Mouse (Mus musculus) lung, postnatal 14 days (tissue): Measurements from ENCODE around the gene Ctsz.

Experiments
- DNase-seq: peaks from one replicate; pipeline ENCODE4 v3.0.0; 2021

The Ctsz gene

DNA sequence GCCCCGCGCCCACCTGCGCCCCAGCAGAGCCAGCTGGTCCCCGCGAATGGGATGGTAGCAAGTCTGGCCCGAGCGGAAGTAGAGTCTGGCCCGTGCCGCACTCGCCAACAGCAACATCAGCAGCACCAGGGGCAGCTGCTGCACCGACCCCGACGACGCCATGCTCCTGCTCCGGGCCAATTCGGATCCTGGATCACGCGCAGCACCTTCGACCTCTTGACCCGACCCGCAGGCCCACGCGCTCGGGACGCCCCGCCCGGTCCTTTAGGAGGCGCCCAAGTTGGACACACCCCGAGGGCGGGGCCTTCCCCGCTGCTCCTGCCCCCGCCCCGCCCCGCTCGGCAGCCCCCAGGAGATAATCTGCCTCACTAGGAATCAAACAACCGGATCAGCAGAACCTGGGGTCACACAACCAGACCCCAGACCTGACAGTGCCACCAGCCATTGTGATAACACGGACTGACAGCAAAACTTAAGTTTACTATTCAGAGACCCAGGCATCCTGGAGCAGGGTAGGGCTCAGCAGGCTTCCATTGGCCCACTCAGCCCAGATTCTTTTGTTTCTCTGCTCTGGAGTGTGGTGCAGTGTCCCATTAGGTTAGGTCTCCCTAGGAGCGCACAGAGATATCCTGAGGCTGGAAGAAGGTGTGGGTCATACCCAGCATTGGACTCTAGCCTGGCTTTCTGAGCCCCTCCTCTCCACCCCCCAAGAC is at the start of gene Ctsz:
Gene Ctsz, minus strand, starts transcription at position 303 of the 713 bp plus-strand sequence.
- DNase-seq: peak; percentile 76

DNA sequence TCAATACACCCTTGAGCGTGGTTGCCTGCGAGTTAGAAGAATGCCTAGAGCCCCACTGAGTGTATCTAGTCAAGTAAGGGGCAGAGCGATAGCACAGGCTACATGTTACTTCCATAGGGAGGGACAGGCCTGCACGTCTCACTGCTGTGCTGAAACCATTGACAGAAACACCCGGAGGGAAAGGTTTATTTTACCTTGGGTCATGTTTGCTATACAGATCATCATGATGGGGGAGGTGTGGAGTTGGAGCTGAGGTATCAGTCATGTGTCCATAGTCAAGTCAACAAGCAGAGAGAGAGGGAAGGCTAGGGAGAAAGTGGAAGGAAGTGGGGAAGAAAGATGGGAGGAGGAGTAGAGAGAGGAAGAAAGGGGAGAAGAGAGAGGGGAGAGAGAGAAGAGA is 48.2 kb upstream of the Ctsz start:
- no peak for DNase-seq

DNA sequence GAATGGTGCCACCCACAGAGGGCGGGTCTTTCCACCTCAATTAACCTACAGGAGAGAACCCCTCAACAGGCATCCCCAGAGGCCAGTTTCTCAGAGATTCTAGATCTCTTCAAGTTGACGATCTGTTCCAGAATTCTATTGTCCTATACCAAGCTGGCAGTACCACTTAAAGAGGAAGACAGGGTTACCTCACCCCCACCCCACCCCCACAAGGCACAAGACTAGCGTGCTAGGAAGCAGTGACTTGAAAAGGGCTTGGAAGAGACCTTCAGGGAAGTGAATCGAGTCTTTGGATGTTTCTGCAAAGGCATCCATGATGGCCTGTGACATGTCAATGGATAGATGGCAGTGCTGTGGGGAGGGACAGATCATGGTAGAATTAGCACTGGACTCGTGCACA is 39.9 kb upstream of the Ctsz start:
- no peak for DNase-seq

DNA sequence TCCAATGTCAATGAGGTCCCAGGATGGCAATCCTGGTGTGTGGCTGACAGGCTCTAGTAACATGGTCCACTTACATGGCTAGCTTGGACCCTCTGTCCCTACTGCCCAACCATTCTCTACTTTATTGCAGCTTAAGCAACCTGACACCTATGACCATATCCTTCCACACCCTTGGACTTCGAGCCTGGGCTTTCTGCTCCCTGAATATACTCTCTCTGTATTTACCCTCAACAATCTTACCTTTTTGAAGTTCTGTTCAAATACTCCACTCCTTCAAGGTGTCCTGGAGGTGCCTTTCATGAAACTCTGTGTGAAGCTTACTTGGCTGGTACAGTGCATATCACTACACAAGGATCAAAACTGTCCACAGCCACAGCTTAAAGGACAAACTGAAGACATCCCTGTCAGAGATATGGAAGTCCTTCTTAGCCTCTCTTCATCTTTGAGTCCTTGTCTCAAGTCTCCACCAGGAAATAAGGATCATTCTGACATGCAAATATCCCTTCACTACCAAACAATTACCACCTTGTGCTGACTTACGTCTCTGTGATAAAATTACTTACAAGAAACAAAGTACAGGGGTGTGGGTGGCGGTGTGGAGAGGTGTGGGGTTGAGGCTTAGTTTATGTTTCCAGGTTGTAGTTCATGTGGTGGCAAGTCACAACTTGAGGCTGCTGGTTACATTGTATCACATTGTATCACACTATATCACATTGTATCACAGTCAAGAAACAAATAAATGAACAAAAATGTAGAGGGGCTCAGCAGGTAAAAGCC is 38.9 kb upstream of the Ctsz start:
- no peak for DNase-seq

DNA sequence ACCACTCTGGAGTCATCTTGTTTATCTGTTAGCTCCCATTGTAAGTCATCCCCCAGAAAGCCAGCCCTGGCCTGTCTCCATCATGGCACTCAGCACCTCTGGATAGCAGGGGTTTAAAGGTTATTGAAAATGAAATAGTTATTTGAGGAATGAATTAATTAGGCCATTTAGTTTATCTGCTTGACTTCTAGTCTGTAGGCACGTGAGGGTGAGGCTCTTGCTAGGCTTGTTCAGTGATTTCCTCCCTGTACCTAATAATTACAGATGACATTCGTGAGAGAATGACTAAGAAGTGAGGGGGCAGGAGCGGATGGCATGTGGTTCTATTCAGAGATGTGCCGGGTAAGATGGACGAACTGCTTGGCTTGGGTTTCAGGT is 34.7 kb upstream of the Ctsz start:
- DNase-seq: no peak

DNA sequence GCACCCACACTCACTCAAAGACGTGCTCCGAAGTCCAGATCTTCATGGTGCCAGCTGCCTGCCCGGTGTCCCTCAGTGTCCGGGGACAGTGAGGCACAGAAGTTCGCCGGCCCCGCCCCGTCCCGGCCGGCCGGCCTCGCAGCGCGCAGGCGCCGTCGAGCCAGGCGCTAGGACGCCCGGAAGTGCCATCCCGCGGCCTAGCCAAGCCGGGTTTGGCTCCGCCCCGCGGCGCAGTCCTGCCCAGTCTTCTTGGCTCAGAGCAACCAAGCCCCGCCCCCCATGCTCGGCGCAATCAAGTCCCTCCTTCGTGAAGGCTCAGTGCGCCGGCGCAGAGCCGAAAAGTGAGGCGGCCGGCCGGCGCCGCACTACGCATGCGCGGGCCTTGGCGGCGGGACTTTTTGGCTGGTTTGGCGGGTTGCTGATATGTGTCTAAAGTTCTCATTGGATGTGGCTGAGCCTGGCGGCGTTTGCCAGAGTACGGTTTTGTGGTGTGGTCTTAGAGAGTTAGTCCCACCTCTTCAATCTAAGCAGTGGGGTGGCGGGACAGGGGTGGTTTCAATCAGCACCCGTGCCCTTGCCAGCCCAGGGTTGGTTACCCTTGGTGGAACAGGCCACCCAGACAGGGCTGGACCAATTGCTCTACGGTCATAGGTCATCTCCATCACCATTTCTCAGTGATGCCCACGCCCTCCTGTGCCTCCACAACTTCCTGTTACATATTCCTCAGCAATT is 34.1 kb upstream of the Ctsz start, which contains the start of gene Prelid3b:
Gene Prelid3b, minus strand, starts transcription at position 264 of the 732 bp plus-strand sequence.
- DNase-seq: peak; percentile 100

DNA sequence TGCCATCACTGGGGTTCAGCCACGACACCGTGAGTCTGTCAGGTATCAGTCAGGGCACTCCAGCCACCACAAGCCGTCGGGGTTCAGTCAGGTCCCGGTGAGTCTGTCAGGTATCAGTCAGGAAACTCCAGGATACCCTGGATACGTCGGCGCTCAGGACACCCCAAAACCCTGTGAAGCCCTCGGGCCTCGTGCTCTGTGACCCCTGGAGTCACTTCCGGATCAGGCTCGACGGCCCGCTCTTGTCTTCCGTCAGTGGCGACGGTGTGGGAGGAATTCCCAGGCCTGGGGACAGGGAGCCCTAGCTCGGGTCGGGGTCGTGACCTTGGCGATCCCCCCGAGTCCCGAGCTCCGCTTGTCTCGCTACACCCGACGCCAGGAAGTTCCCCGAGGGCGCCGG is 33.6 kb upstream of the Ctsz start:
- DNase-seq: no peak

DNA sequence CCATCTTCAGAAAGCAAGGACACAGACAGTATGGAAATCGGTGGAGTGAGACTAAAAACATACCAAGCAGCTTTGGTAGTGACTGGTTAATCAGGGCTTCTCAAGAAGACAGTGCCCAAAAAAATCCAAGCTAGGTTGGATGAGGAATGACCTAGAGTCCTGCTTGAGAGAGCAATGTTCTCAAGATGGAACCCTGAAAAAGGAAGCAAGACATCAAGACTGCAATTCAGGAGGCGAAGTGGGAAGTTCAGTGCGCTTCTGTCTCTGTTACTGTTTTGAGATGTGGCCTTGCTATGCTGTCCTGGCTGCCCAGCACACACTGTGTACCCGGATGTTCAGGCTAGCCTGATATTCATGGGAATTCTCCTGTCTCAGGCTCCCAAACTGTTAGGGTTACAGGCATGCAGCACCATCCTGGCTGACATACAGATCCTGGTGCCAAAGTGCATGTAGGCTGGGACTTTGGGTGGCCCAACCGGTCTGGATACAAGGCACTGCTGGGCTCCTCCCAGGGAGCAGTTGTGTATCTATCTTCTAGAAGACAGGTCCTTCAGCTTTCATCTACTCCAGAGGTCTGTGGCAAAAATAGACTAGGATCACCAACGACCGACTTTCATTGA is 32.1 kb upstream of the Ctsz start:
- DNase-seq: no peak

DNA sequence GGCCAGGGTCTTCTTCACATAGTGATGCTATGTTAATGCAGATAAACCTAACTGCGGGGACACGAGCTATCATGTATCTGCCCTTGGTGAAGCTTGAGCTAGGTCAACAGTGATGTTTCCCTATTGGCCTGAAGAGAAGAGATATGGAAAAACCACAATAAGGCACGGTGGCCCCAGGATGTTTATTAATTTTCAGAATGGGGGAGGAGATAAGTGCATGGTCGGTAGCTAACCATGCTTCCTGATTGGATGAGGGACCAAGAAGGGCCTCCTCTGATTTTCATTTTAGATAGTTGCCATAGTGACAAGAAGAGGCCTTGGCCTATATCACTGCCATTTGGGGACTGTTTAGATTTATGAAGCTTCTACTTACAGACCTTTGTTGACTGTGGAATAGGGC is 31.5 kb upstream of the Ctsz start:
- no peak for DNase-seq

DNA sequence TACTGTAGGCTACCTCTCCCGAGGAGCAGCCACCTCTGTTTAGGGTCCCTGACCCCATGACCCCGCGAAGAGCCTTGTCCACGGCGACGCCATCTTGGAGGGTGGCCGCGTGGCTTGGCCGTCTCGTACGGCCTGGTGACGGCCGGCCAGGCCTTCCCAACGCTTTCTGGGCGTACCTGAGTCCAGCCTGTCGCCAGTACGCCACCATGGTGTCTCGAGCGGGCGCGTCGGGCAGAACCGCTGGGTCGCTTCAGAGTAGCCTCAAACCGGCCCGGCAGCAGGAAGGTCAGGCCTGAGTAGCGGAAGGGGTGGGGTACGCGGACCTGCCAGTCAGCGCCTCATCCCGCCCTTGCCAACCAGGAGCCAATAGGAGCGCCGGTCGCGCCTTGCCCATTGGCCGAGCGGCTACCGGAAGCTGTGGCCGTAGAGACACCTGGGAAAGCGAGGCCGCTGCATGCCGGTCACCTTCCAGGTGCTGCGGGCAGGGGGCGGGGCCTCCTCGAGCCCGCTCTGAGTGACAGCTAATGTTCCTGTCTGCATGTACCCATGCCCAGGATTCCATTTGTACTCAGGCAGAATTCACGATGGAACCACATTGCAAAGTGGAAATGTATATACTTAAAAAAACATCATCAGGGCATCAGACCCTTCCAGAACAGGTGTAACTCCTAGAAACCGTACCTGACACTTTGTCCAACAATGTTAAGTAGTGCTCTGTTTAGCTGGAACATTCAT is 25.1 kb upstream of the Ctsz start, which contains the start of gene Atp5e:
Gene Atp5e, minus strand, starts transcription at position 317 of the 735 bp plus-strand sequence.
- DNase-seq: peak; percentile 96

DNA sequence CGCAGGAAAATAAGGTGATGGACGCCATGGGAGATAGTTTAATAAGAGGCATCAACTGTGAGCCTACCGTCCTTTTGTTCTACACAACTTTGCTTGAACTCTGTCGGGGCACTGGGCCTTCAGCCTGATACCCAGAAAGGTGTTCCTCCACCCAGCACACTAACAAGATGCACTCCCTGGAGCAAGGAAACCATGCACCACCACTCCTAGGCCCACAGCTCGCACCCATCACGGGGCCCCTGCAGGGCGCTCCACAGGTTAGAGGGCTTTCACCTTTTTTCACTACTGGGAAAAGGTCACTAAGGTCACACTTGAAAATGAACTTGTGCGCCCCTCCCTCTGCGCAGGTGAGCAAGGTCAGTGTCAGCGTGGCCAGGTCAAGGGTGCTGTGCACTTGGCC is 24.5 kb upstream of the Ctsz start:
- no peak for DNase-seq

DNA sequence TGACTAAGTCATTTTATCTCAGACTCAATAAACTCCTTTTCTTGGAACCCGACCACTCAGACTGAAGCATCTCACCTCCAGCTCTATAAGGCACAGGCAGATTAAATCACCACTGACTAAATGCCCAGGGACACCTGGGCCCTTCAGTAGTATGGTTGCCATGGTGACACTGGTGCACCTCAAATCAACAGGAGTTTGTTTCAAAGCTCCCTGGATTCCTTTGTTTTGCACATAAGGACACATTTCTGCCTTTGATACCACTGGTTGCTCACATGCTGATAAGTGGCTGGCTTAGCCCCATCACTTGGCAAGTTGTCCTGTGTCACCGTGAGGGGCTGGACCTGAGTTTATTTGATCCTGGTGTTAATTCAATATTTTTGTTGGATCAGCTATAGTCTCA is 20.5 kb upstream of the Ctsz start:
- DNase-seq: no peak

DNA sequence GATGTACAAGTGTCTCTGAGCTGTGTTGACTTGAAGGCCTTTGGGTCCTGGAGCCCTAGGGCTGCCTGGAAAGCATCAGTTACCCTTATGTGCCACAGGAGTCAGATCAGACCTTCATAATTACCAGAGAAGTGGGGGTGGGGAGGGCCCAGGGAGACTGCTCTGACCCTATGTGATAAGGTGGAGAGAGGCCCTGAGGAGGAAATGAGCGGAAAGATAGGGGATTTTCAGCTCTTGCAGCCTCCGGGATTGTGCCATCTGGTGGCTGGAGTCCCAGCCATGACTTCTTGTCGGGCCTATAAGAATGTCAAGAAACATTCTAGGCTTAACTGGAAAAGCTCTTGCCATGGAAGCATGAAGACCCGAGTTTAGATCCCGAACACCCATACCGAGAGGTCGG is 14.8 kb upstream of the Ctsz start:
- peak; percentile 37 for DNase-seq

DNA sequence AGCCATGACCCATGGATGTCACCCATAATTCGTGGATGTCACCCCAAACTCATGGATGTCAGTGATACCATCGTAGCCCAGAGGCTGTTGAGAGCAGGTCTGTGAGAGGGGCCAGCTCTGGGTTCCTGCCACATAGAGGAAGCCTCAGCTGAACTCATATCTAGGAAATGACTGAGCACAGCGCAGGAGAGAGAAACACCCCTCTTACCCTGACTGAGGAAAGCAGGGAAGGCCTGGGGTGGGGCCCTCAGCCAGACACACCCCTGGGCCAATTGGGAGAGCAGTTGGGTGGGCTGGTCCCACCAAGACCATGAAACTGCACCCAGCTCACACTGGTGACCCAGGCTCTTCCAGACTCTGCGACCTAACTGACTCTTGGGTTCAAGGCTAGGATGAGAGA is 11.5 kb upstream of the Ctsz start, which contains the start of gene Tubb1:
Gene Tubb1, plus strand, starts transcription at position 343 of the 400 bp plus-strand sequence.
- no peak for DNase-seq

DNA sequence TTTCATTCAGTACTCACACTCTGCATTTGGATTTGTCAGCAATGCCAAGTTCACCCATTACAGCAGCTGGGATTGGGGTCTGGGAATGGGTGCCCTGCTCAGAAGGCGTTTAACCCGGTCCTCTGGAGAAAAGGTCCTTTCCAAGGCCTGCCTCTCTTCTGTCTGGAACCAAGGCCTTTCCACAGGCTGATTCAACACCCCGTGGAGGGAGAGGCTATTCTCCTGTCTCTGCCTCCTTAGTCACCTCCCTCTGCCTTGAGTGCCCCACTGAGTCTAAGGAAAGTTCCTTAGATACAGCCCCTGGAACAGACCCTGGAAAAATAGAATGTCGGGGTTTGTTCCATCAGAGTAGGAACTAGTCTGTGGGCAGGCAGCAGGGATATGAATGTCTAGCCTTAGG is 9.6 kb upstream of the Ctsz start:
- DNase-seq: no peak

DNA sequence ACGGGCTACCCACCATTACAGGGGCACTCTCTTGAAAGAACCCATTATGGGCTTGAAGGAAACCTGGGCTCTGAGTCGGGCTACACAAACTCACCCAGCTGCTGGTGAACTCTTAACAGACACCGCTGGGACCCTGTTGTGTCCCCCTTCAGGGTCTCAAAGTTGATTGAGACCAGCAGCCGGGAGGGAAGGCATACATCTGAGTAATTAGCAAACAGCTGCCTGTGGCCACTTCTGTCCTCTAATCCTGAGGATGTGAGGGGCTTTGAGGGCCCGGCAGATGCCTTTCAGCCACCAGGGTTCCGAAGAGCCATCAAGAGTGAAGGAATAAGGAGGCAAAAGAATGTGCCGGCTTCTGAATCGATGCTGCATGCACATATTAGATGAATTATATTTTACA is 8.1 kb upstream of the Ctsz start:
- DNase-seq: no peak

DNA sequence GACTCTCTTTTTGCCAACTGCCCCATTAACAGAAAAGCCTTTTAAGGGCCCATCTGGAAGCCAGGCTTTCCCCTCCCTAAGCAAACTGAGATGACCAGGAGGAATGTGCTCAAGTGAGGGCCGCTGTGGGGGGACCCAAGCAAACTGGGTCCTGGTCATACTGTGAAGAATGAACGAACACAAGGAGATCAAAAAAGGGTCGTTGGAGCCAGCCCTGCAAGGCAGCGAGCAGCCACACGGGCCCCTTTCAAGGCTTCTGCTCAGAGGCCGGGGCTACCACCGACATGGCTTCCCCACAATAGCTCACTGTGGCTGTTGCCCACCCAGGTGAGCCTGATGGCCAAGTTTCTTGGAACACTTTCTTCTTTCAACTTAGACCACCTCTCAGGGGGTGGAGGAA is 7.7 kb upstream of the Ctsz start:
- DNase-seq: no peak

DNA sequence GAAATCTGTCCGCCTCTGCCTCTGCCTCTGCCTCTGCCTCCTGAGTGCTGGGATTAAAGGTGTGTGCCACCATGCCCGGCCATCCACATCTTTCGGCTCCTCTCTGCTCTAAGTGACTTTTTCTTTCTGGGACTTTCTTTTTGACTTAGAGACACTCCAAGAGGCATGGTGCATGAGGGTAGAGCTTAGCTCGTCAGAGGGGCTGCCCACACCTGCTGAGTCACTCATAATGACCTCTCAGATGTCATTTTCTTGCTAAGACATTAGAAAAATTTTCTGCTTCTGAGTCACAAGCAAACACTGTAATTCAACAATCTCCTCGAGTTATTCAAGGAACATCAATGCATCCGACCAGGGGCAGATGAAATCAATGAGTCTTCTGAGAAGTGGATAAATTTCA is 6.2 kb upstream of the Ctsz start:
- no peak for DNase-seq

DNA sequence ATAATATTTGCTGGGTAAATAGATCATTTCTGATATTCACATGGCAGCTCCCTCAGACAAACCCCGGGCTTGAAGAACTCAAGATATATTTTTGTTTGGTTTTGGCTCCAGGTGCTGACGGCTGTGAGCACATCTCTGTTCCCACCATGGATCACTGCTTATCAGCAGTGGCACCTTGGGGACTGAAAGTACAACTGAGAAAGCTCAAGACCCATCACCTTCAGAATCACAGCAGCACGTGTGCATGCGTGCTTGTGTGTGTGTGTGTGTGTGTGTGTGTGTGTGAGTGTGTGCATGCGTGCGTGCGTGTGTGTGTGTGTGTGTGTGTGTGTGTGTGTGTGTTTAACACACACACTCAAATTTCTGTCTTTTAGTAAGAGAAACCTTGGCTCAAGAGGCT is 5.5 kb upstream of the Ctsz start:
- no peak for DNase-seq

DNA sequence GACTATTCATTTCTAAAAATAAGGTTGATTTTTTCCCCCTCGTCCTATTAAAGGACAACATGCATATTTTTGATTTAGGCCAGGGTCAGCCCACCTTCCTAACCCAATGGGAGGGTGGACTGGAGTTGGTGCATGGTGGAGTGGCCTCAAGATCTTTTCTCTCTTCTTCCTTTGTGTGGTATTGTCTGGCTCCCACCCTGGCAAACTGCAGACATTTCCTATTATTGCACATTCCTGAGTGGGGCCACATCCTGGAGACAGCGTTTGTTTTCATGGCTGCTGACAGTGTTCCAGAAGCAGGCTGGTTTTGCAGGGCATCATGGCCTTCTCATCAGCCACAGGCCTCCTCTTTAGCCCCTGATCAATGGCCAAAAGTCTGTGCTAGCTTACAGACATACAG is 4.2 kb upstream of the Ctsz start:
- DNase-seq: no peak

DNA sequence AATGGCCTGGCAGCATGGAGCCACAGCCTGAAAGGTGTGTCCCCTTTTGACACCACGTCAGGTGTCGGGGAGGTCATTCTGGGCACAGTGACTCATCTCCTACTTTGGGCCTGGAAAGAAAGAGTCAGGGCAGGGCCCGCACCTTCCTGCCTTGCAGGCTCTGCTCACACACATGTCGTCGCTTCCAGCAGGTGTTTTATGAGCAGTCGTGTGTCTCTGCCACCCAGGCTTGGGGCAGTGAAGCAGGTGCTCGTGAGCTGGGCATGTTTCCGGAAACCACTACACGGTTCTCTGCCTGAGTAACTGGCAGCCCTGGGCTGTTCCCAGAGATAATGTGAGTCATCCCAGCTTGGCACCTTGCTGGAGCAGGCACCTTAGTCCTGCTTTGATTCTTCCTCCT is 3.6 kb upstream of the Ctsz start:
- DNase-seq: no peak

DNA sequence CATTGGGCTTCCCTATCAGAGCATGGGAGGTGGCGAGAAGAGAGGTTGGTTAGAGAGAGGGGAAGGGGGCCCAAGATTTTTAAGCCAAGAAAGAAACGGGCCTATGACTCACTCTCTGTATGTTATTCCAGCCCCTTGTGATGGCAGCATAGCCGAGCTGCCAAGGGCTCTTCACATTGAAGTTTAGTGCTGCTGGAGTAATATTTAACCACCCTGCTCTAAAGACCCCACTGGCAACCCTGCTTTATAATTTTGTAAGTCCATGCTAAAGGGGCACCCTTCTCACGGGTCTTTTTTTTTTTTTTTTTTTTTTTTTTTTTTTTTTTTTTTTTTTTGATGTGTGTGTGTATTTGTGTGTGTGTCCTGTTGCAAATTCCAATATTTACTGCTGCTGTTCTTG is 3.1 kb upstream of the Ctsz start:
- no peak for DNase-seq

DNA sequence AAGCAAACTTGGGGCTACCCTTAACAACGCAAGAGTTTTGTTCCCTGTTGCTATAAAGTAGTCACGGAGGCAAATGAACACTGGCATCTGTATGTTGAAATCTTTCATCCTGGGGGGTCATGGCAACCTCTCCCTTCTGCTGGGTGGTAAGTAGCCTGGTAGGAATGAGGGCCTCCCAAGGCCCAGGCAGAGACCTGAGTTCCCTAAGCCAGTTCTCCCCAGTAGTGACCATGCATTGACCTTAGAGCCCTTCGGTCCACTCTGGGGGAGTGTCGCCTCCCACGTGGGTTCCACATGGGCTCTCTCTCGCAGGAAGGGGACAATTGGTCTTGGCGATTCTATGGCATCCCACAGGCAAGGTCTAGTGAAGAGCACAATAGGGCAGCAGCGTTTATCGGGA is 1.1 kb upstream of the Ctsz start:
- no peak for DNase-seq
